Mouse (Mus musculus): Measurements from ENCODE around the gene Polr2j. TPM values are rescaled to one million over a fixed set of nuclear protein-coding genes. Genes with fewer than 3 reads are reported as not detected.

The Polr2j gene
- 10 to 100 TPM; 88.0 to 92.4 TPM for total RNA-seq (2021)

DNA sequence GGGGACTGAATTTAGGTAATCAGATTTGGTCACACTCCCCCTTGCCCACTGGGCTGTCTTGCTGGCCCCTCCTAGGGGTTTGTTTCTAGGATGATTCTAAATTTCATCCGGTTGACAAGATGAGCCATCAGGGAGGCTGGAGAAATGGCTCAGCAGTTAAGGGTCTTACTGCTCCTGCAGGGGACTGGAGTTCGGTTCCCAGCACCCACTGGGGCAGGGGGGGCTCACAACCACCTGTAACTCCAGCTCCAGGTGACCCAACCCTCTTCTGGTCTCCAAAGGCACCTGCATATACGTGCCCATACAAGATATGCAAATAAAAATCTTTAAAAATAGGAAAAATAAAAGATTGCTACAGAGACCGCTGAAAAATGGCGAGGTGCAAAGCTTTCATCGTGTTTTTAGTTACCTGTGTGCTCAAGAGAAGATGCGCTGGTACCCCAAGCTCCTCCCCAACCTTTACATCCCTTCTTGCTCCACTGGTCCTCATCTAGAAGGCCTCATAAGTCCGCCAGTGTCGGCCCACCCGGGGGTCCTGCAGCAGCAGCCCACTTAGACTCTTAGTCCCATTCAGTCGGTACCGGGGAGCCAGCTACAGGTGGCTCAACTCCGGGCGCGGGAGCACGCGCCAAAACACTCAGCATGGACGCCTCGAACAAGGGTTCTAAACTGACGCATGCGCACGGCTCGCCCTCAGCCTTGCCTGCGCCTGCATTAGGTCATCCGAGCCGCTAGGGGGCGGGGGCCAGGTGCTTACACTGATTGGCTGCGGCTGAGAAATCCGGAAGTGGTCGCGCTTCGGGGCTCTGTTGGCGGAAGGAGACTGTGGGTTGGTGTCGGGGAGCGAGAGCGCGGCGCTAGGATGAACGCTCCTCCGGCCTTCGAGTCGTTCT is at the start of gene Polr2j:
Gene Polr2j, plus strand, starts transcription at position 741 of the 893 bp plus-strand sequence.
- intact Hi-C loops (cut with DNase I), result no loop called here
- DNase-seq, result peak; percentile 98

- DNase-seq, result no peak
- intact Hi-C loops (cut with DNase I), result no loop called here
These were observed 47.0 kb upstream of the Polr2j start for GRCm38 (mm10) chr5:136069411-136069810.

- intact Hi-C loops (cut with DNase I), result no loop called here
These were observed 43.4 kb upstream of the Polr2j start for GRCm38 (mm10) chr5:136073051-136073450.

DNA sequence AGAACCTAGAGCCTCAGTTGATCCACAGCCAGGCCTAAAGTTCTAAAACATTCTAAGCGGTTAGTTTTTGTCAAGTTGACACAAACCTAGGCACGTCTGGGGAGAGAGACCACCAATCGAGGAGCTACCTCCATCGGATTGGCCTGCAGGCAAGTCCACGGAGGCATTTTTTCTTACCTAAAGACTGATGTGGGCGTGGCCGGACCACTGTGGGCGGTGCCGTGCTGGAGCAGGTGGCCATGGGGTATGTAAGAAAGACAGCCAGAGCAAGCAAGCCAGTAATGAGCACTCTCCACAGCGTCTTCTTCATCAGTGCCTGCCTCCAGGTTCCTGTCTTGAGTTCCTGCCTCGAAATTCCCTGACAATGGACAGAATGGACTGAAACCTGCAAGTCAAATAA is 42.9 kb upstream of the Polr2j start:
- intact Hi-C loops (cut with DNase I), result no loop called here
- DNase-seq, result no peak

More at GRCm38 (mm10) chr5:136073051-136073450, 43.4 kb upstream of the Polr2j start:
- DNase-seq, result no peak

GRCm38 (mm10) chr5:136075076-136075475 is 41.4 kb upstream of the Polr2j start:
- no peak for DNase-seq
- intact Hi-C loops (cut with DNase I), result no loop called here

DNA sequence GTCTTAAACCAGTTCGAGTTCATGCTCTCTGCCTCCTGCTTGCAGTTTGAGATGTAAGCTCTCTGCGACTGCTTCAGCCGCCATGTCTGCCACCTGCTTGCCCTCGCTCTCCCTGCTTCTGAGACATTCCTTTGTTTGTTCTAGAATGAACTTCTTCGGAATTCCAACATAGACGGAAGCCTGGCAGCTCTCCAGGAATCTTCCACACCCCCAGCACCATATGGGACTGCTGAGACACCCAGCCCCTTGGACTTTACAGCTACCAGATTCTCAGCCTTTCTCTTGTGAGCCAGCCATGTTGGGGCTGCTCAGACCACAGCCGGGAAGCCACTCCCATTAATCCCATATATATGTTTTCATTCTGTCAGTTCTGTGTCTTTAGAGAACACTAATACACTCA is 40.1 kb upstream of the Polr2j start:
- DNase-seq, result no peak
- intact Hi-C loops (cut with DNase I), result no loop called here

GRCm38 (mm10) chr5:136077001-136077550 is 39.4 kb upstream of the Polr2j start:
- intact Hi-C loops (cut with DNase I), result no loop called here
- no peak for DNase-seq

DNA sequence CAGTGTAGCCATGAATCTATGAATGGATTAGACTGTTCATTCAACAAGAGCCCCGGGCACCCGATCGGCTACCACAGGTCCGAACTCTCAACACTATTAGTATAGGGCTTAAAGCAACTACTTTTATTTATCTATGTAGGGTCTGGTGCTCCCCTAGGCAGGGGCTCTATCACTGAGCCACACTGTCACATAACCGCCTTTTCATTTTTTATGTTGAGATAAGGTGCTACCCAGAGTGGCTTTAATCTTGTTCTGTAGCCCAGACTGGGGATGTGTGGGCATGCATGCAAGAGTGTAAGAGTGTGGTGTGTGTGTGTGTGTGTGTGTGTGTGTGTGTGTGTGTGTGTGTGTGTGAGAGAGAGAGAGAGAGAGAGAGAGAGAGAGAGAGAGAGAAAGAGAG is 38.3 kb upstream of the Polr2j start:
- intact Hi-C loops (cut with DNase I), result no loop called here

GRCm38 (mm10) chr5:136082345-136082744 is 34.1 kb upstream of the Polr2j start:
- intact Hi-C loops (cut with DNase I), result no loop called here
- no peak for DNase-seq

More for the DNA sequence above, 38.3 kb upstream of the Polr2j start:
- DNase-seq, result no peak

GRCm38 (mm10) chr5:136083669-136084107 is 32.7 kb upstream of the Polr2j start, which contains the start of gene Rasa4:
Rasa4 (plus strand) TSS chr5:136083916.
- DNase-seq, result peak; percentile 94
- intact Hi-C loops (cut with DNase I), result no loop called here

DNA sequence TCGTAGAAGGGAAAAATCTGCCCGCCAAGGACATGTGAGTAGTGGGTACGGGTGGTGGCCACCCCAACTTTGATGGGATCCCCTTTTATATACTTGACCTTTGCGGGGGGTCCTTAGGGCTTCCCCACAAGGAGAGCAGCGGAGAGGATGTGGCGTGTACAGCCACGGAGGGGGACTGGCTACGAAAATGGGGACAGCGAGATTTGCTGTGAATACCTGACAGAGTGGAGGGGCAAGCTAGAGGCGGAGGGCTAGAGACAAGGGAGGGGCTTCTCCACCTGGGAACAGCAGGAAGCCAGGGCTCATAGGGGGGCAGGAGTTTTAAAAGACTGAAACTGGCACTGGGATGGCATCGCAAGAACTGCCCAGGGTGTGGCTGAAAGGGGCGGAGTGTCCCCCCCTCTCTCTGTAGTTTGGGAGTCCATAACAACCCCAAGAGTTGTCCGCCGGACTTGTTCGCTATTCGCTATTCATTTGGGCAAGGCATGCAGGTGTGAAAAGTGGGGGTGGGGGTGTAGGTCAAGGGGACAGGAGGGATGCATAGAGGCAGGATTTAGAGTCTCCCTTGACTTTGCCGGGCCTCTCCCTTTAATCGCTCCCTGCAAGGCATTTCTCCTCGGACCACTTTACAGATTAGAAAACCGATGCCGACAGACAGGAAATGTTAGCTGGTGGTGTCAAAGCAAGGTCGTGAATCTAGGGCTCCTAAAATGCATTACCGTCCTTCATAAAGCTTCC is 32.1 kb upstream of the Polr2j start:
- DNase-seq, result peak; percentile 20
- intact Hi-C loops (cut with DNase I), result no loop called here

- peak; percentile 67 for DNase-seq
These were observed 31.4 kb upstream of the Polr2j start for GRCm38 (mm10) chr5:136084891-136085651.

GRCm38 (mm10) chr5:136086290-136086689 is 30.1 kb upstream of the Polr2j start:
- no peak for DNase-seq
- intact Hi-C loops (cut with DNase I), result no loop called here

More at GRCm38 (mm10) chr5:136084891-136085651, 31.4 kb upstream of the Polr2j start:
- intact Hi-C loops (cut with DNase I), result no loop called here

GRCm38 (mm10) chr5:136088821-136089575 is 27.4 kb upstream of the Polr2j start:
- peak; percentile 18 for DNase-seq
- intact Hi-C loops (cut with DNase I), result no loop called here

DNA sequence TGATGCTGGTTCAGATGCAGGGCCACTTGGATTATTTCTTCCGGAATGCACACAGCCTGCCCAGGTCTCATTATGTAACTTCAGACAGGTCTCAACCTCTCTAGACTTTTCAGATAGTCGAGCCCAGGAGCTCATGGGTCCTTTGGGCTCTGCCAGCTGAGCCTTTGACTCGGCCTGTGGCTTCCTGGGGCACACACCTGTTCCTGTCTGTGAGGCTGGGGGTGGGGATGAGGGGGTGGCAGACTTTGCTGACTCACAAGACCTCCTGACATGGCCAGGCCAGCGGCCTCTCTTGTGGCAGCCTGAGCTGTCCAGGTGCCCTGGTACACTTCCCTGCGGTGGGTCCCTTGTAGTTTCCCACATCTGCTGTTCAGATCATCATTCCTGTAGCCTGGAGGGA is 24.5 kb upstream of the Polr2j start:
- DNase-seq, result no peak
- intact Hi-C loops (cut with DNase I), result no loop called here

DNA sequence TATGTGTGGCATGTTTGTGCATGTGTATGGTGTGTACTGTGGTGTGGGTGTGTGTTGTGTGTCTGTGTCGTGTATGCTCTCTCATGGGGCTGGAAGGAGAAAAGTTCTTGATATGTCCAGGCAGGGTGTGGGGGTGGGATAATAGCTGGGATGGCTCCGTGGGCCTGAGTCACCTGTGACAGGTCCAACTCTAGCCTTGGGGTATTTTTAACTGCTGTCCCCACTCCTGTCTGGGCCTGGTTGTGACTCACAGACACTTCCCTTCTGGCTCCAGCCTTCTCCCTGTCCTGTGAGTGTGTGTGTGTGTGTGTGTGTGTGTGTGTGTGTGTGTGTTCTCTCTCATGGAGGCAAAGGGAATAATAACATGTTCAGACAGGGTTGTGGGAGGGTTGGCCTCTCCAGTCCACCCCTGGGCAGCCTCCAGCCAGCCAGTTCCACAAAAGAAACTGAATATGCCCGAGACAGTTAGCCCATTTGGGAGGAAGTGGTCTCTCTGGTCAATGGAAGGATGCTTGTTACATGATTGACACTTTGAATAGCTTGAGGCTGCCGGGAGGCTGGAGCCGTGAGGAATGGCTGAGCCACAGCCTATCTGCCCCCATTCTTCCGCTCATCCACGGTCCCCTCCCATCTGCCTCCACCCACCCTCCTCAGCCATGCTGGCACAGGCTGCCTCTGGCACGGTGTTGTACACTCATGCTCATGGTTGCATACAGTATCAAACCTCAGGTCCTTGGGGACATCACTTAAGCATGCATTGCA is 22.0 kb upstream of the Polr2j start:
- intact Hi-C loops (cut with DNase I), result no loop called here
- no peak for DNase-seq

- intact Hi-C loops (cut with DNase I), result no loop called here
- DNase-seq, result no peak
These were observed 21.3 kb upstream of the Polr2j start for GRCm38 (mm10) chr5:136095089-136095488.

DNA sequence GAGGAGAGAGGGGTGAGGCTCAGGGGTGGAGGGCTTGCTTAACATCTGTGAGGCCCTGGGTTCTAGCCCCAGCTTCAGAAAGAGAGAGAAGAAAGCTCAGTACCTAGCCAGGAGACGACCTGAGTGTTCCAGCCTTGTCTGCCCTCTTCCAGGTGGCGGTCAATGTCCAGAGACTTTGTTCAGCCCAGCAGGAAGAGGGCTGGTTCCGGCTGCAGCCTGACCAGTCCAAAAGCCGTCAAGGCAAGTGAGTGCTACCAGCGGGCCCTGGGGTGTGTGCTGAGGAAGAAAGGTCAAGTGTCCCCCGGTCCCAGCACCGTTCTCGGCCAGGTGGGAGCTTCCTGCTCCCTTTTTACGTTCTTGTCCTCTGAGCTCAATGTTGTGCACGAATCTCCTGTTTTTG is 17.9 kb upstream of the Polr2j start:
- intact Hi-C loops (cut with DNase I), result no loop called here

More for the DNA sequence above, 17.9 kb upstream of the Polr2j start:
- DNase-seq, result no peak

Data from left cerebral cortex, postnatal 4 days (tissue).